Comparison of ENCODE assay signal across 23 mouse cellular contexts in the genomic region with DNA sequence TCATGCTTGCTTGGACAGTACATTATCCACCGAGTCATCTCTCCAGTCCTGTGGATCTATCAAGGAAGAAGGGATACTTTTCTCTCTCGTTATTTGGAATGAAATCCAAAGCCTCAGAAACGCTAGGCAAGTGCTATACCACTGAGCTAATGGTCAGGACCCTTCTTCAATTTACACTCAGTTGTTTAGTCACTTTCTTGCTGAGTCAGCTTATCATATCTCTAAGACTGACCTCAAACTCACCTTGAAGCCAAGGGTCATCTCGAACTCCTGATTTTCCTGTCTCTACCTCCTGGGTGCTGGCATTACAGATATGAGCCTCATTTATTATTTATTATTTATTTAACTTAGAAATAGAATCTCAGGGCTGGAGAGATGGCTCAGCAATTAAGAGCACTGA. TPM values are rescaled to one million over a fixed set of nuclear protein-coding genes. Genes with fewer than 3 reads are reported as not detected.
DNase-seq lines count a peak whose midpoint lies in the region; ATAC-seq and TF ChIP-seq lines count a peak whose summit lies in the region.
"Had no signal": no experiment of that assay in that cellular context is flagged by ENCODE, and none has a peak within 500 bp of the region (broad histone marks: within the 10 kb centered on the region; RNA-seq: fewer than 3 reads in every experiment).

No protein-coding gene starts in this region.

- no peak overlapping the region for H3K4me2 ChIP-seq in CH12.LX (ENCODE audit: insufficient read depth, low read depth, poor library complexity, severe bottlenecking)
- no peak overlapping the region for H3K4me2 ChIP-seq in kidney, embryonic 16.5 days (replicated peaks; ENCODE audit: low read depth, low read length)
- no peak overlapping the region for H3K4me2 ChIP-seq in intestine, embryonic 15.5 days (replicated peaks)

- no peaks in the 10 kb centered on the region for H3K79me2 ChIP-seq in CH12.LX (replicated peaks; ENCODE audit: control insufficient read depth, extremely low read depth, insufficient read depth, poor library complexity, severe bottlenecking)
- no peaks in the 10 kb centered on the region for H3K79me2 ChIP-seq in MEL (ENCODE audit: control insufficient read depth, insufficient read depth, low read length, poor library complexity)

- H3K27ac ChIP-seq in CH12.LX (ENCODE audit: insufficient read depth, low read depth) (no peak overlapping the region), ES-E14 (ENCODE audit: insufficient read depth, low read depth, low read length, poor library complexity, severe bottlenecking) (no peak overlapping the region), MEL (ENCODE audit: control insufficient read depth, low read depth, low read length) (no peak overlapping the region)
- no peak overlapping the region for H3K27ac ChIP-seq in kidney, embryonic 16.5 days (ENCODE audit: low read length)
- no peak overlapping the region for H3K27ac ChIP-seq in intestine, embryonic 15.5 days

- H3K27me3 ChIP-seq in CH12.LX (replicated peaks) (peaks cover 75% of the 10 kb centered on the region), MEL (ENCODE audit: control insufficient read depth in 1 of 2, insufficient read depth in 2 of 2, low read length in 2 of 2) (peaks cover 5 to 13% of the 10 kb centered on the region in 2 experiments)
- H3K27me3 ChIP-seq in kidney, embryonic 16.5 days (ENCODE audit: insufficient read depth, low read length), result no peaks in the 10 kb centered on the region
- H3K27me3 ChIP-seq in intestine, embryonic 15.5 days (replicated peaks), result no peaks in the 10 kb centered on the region

- no peak for TF ChIP-seq RAD21 in CH12.LX (IDR thresholded peaks at IDR 0.05; ENCODE audit: low read depth, low read length)
- TF ChIP-seq RAD21 in MEL (IDR thresholded peaks at IDR 0.05; ENCODE audit: low read depth, low read length), result no peak

- dilution Hi-C loops in CH12.LX (cut with MboI; ENCODE audit: extremely low pct_ligation_motif_present, extremely low pct_unique_long_range_greater_than_20kb, low sequenced_read_pairs), result no loop called here

- 76% methylated on average over 4 of the region's 4 CpGs for WGBS in kidney, embryonic 16.5 days
- 75% methylated on average over 4 of the region's 4 CpGs for WGBS in intestine, embryonic 15.5 days

- no peak for TF ChIP-seq POLR2A in CH12.LX (IDR thresholded peaks at IDR 0.05; ENCODE audit: low read depth, low read length)
- TF ChIP-seq POLR2A in MEL (IDR thresholded peaks at IDR 0.05; ENCODE audit: control insufficient read depth in 1 of 2, insufficient read depth in 1 of 2, low read depth in 1 of 2, low read length in 2 of 2, poor library complexity in 1 of 2), result no peak

- no peak overlapping the region for H3K9ac ChIP-seq in CH12.LX (ENCODE audit: insufficient read depth, low read depth)
- no peak overlapping the region for H3K9ac ChIP-seq in ES-E14 (ENCODE audit: insufficient read depth, low read depth, low read length, poor library complexity, severe bottlenecking)
- no peak overlapping the region for H3K9ac ChIP-seq in MEL (ENCODE audit: control insufficient read depth, low read depth, low read length, poor library complexity, severe bottlenecking)
- no peak overlapping the region for H3K9ac ChIP-seq in kidney, embryonic 16.5 days (replicated peaks; ENCODE audit: low read length)
- no peak overlapping the region for H3K9ac ChIP-seq in intestine, embryonic 15.5 days

- H3K4me3 ChIP-seq in CH12.LX (replicated peaks in 1 of 3; ENCODE audit: low read depth in 2 of 3, low read length in 2 of 3, poor library complexity in 1 of 3) (no peak overlapping the region), ES-E14 (ENCODE audit: insufficient read depth in 1 of 2, low read depth in 1 of 2, low read length in 2 of 2, poor library complexity in 1 of 2, severe bottlenecking in 1 of 2) (no peak overlapping the region), MEL (ENCODE audit: control insufficient read depth in 1 of 2, insufficient read depth in 1 of 2, low read depth in 2 of 2, low read length in 2 of 2) (no peak overlapping the region)
- H3K4me3 ChIP-seq in kidney, embryonic 16.5 days (ENCODE audit: low read length), result no peak overlapping the region
- no peak overlapping the region for H3K4me3 ChIP-seq in intestine, embryonic 15.5 days (replicated peaks)

- H3K9me3 ChIP-seq in CH12.LX (replicated peaks; ENCODE audit: low read length), result peaks cover 15% of the 10 kb centered on the region
- H3K9me3 ChIP-seq in ES-E14 (ENCODE audit: control insufficient read depth, insufficient read depth, low read depth, low read length), result no peaks in the 10 kb centered on the region
- H3K9me3 ChIP-seq in MEL (replicated peaks; ENCODE audit: insufficient read depth, low read length), result no peaks in the 10 kb centered on the region
- H3K9me3 ChIP-seq in kidney, embryonic 16.5 days (ENCODE audit: low read length), result no peaks in the 10 kb centered on the region
- no peaks in the 10 kb centered on the region for H3K9me3 ChIP-seq in intestine, embryonic 15.5 days
- H3K9me3 ChIP-seq: G1E had no signal

- H3K36me3 ChIP-seq in CH12.LX (replicated peaks in 1 of 2; ENCODE audit: control insufficient read depth in 1 of 2, insufficient read depth in 1 of 2, low read length in 1 of 2) (no peaks in the 10 kb centered on the region), ES-E14 (ENCODE audit: control insufficient read depth, insufficient read depth, low read length, poor library complexity, severe bottlenecking) (no peaks in the 10 kb centered on the region), MEL (ENCODE audit: control insufficient read depth in 1 of 2, insufficient read depth in 2 of 2, low read length in 2 of 2) (no peaks in the 10 kb centered on the region)
- no peaks in the 10 kb centered on the region for H3K36me3 ChIP-seq in kidney, embryonic 16.5 days (ENCODE audit: insufficient read depth, low read length)
- no peaks in the 10 kb centered on the region for H3K36me3 ChIP-seq in intestine, embryonic 15.5 days
- H3K36me3 ChIP-seq: G1E had no signal

- TF ChIP-seq EP300 in CH12.LX (IDR thresholded peaks at IDR 0.05; ENCODE audit: low read length), result no peak
- no peak for TF ChIP-seq EP300 in MEL (IDR thresholded peaks at IDR 0.05; ENCODE audit: low read depth in 1 of 2, low read length in 2 of 2)

- in situ Hi-C loops in CH12.LX (cut with MboI; ENCODE audit: low pct_ligation_motif_present, low pct_unique_long_range_greater_than_20kb, low sequenced_read_pairs), result no loop called here
- in situ Hi-C loops in ES-E14 (cut with MboI; ENCODE audit: low sequenced_read_pairs in 2 of 2, unreplicated experiment in 2 of 2), result no loop called here

- no peaks in the 10 kb centered on the region for H3K4me1 ChIP-seq in CH12.LX (ENCODE audit: control insufficient read depth in 1 of 2, insufficient read depth in 2 of 2)
- 0 out of 4 replicates have a peak, but pooled peaks cover 0 to 2% of the 10 kb centered on the region in 2 experiments for H3K4me1 ChIP-seq in ES-E14 (ENCODE audit: control insufficient read depth in 2 of 2, insufficient read depth in 2 of 2, low read length in 2 of 2, poor library complexity in 1 of 2)
- H3K4me1 ChIP-seq in MEL (ENCODE audit: control insufficient read depth in 1 of 2, insufficient read depth in 2 of 2, low read length in 2 of 2), result no peaks in the 10 kb centered on the region
- H3K4me1 ChIP-seq in kidney, embryonic 16.5 days (ENCODE audit: insufficient read depth, low read length), result peaks cover 11% of the 10 kb centered on the region
- H3K4me1 ChIP-seq in intestine, embryonic 15.5 days (replicated peaks), result peaks cover 8% of the 10 kb centered on the region; the same call in 1 of the 2 replicates

- DNase-seq in CH12.LX (ENCODE audit: extremely low read depth) (no peak), ES-E14 (ENCODE audit: low read depth, low spot score) (no peak), MEL (ENCODE audit: low read depth, low spot score) (no peak)
- DNase-seq in lung, postnatal 10 days, result no peak
- DNase-seq: adrenal gland, adult 2 months; adrenal gland, adult 8-10 months; adrenal gland, postnatal 10 days; adrenal gland, postnatal 14 days; adrenal gland, postnatal 25 days; adrenal gland, postnatal 36 days; B cell, adult 2 months; cerebellum, adult 11 months; cerebellum, adult 11-12 months; cerebellum, adult 18-20 months; cerebellum, adult 2 months; cerebellum, adult 8-10 months; cerebellum, adult 9-10 months had no signal

- TF ChIP-seq CTCF in CH12.LX (conservative IDR thresholded peaks at IDR 0.05 in 1 of 2, IDR thresholded peaks at IDR 0.05 in 1 of 2; ENCODE audit: low read depth in 2 of 2, low read length in 2 of 2) (no peak), MEL (IDR thresholded peaks at IDR 0.05 in 2 of 3, conservative IDR thresholded peaks at IDR 0.05 in 1 of 3; ENCODE audit: control insufficient read depth in 1 of 3, insufficient read depth in 1 of 3, low read depth in 2 of 3, low read length in 3 of 3, poor library complexity in 1 of 3, severe bottlenecking in 1 of 3) (no peak)

- no peak for ATAC-seq in kidney, embryonic 16.5 days (ENCODE audit: low FRiP score, low TSS enrichment)
- no peak for ATAC-seq in intestine, embryonic 15.5 days
- ATAC-seq: activated CD4-positive, CD25-positive, alpha-beta regulatory T cell, adult 4 months; CD4-positive, CD25-positive, alpha-beta regulatory T cell, adult 4 months; Patski had no signal

TF ChIP-seq in CH12.LX, 34 proteins besides CTCF, POLR2A, EP300 and RAD21 (continues in another document):
- TF ChIP-seq SIN3A (IDR thresholded peaks at IDR 0.05; ENCODE audit: low read length) (no peak), TCF12 (IDR thresholded peaks at IDR 0.05; ENCODE audit: low read depth, low read length) (no peak), CHD1 (IDR thresholded peaks at IDR 0.05; ENCODE audit: low read depth, low read length) (no peak)

TF ChIP-seq in ES-E14, 5 proteins besides CTCF, POLR2A, EP300 and RAD21:
- peak; percentile 90 for TF ChIP-seq MAFK (IDR thresholded peaks at IDR 0.05; ENCODE audit: insufficient read depth, low read depth, low read length)
- TF ChIP-seq ZC3H11A (IDR thresholded peaks at IDR 0.05; ENCODE audit: borderline replicate concordance, low read depth, low read length), result no peak

TF ChIP-seq in MEL, 35 proteins besides CTCF, POLR2A, EP300 and RAD21:
- TF ChIP-seq MAFK (IDR thresholded peaks at IDR 0.05; ENCODE audit: borderline replicate concordance, low read depth, low read length) (peak; percentile 53; the same call in 1 of the 2 replicates), ZMIZ1 (IDR thresholded peaks at IDR 0.05; ENCODE audit: low read depth, low read length) (no peak)

RNA-seq across cellular contexts. Expression of a gene that starts 25.5 kb away (rescaled TPM):
- total RNA-seq in CH12.LX (2012; rRNA removed) (0.13 and 0.21 TPM in 2 replicates), CH12.LX (2014; rRNA removed) (not detected in 2 replicates), ES-E14 (2012; rRNA removed) (226 and 491 TPM in 2 replicates), MEL (2012; rRNA removed) (0.04 TPM in 1 of 2 replicates, not detected in the other)
- polyA plus RNA-seq in CH12.LX (2012; ENCODE audit: insufficient read length, low read depth) (0.11 and 0.14 TPM in 2 replicates), MEL (2012; ENCODE audit: insufficient read depth in 1 of 2, insufficient read length in 2 of 2, low read depth in 1 of 2, low replicate concordance in 2 of 2, missing spikeins in 1 of 2) (not detected)
- 72.6 and 73.7 TPM in 2 replicates for polyA plus RNA-seq in kidney, embryonic 16.5 days (2015; fragmentation: Nextera tagmentation; extraction: Ambion mirVana)
- polyA plus RNA-seq in intestine, embryonic 15.5 days (2015; fragmentation: Nextera tagmentation; extraction: Ambion mirVana), result 57.7 and 62.4 TPM in 2 replicates
- polyA plus RNA-seq: G1E had no signal

Comparison
In these comparisons a context has a peak if more than half of its experiments do, and no peak if none do; other contexts are left out.
1. RNA of a gene that starts 25.5 kb away (polyA plus RNA-seq): 72.6 to 73.7 TPM in kidney, embryonic 16.5 days and 57.7 to 62.4 TPM in intestine, embryonic 15.5 days; 0.11 to 0.14 TPM in CH12.LX and not detected in MEL; every median in the first group is over 10 times any median in the second.